Mouse (Mus musculus) cerebellum, adult 2 months (tissue): ENCODE data around the gene Sec24b.

Experiments
- CTCF ChIP-seq: fragments of 200-500 bp; IDR thresholded peaks from 2 replicates; pipeline ENCODE4 v1.5.1; 2011; ENCODE audit warnings: low read depth, mild to moderate bottlenecking, control low read depth, low read length, moderate library complexity, borderline replicate concordance; ENCODE audit not compliant: insufficient read depth
- POLR2A ChIP-seq: fragments of 200-500 bp; IDR thresholded peaks from 2 replicates; pipeline ENCODE4 v1.6.1; 2011; ENCODE audit warnings: low read length, control low read depth, borderline replicate concordance; ENCODE audit not compliant: insufficient read depth

DNA sequence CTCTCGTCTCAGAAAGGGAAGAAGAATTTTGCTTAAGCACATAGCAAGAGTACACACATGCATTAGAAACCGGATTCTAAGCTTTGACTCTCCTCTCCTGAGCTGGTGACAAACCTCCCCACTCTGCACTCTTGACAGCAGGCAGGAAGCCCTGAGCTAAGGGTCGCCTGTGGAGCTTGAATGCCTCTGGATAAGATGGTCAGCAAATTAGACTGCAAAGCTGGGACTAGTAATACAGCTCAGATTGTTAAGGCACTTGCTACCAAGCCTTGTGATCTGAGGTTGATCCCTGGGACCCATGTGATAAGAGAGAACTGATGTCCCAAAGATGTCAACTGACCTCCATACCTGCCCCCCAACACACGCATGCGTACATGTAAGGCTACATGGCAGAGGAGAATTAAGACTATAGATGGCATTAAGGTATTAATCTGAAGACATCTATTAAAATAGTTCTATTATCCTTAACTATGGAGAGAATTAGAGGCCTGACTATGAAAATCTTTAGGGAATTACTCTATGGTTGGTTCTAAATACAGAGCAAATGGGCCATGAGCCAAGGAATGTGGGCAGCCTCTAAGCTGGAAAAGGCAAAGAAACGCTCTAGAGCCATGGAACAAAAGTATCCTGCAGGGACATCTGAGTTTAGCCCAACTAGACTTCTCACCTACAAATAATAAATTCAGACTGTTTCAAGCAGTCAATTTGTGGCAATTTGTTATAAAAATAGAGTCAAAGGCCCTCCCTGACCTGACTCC, 8.6 kb downstream of the Sec24b start:
- no peak for TF ChIP-seq POLR2A
- no peak for TF ChIP-seq CTCF
